Mouse (Mus musculus) kidney, adult 2 months (tissue): ENCODE measurements at regions not wholly inside any gene's neighbourhood (a gene's known extent, or its start where the extent isn't known, plus 50 kb on each side); places are given as distances from the start of the nearest gene placed in this dataset.

Source experiments
- DNase-seq: peaks from one replicate; pipeline ENCODE4 v3.0.0; 2021
- H3K27ac ChIP-seq: fragments of 200-500 bp; 2 replicates; pipeline ENCODE4 v1.5.1; 2012; ENCODE audit warnings: low read depth, low read length, control low read depth, inconsistent platforms; ENCODE audit not compliant: insufficient read depth
- H3K27me3 ChIP-seq: fragments of 200-500 bp; replicated peaks from 2 replicates; pipeline ENCODE4 v1.6.1; 2012; ENCODE audit warnings: mild to moderate bottlenecking, moderate library complexity, low read length, inconsistent platforms; ENCODE audit not compliant: control insufficient read depth, insufficient read depth
- H3K36me3 ChIP-seq: fragments of 200-500 bp; 2 replicates; pipeline ENCODE4 v1.6.1; 2012; ENCODE audit warnings: mild to moderate bottlenecking, moderate library complexity, low read length, inconsistent platforms; ENCODE audit not compliant: control insufficient read depth, insufficient read depth
- H3K4me1 ChIP-seq: fragments of 200-500 bp; 2 replicates; pipeline ENCODE4 v1.6.1; 2011; ENCODE audit warnings: low read length; ENCODE audit not compliant: control insufficient read depth, insufficient read depth
- H3K4me3 ChIP-seq: fragments of 200-500 bp; 2 replicates; pipeline ENCODE4 v1.5.1; 2011; ENCODE audit warnings: mild to moderate bottlenecking, low read depth, low read length, control low read depth; ENCODE audit not compliant: insufficient read depth
- CTCF ChIP-seq: fragments of 200-500 bp; conservative IDR thresholded peaks from 2 replicates; pipeline ENCODE4 v1.5.1; 2011; ENCODE audit warnings: low read depth, mild to moderate bottlenecking, control low read depth, low read length, moderate library complexity, mixed read lengths; ENCODE audit not compliant: insufficient read depth, insufficient read length
- POLR2A ChIP-seq: fragments of 200-500 bp; IDR thresholded peaks from one replicate; pipeline ENCODE4 v1.6.1; 2011; ENCODE audit warnings: low read depth, low read length, control low read depth
- WGBS: fragments of 180-500 bp; shearing (Covaris S2); methylation state at CpG from one replicate; pipeline ENCODE4 v1.1.7; 2018; 5-methylcytosine and 5-hydroxymethylcytosine counted together

DNA sequence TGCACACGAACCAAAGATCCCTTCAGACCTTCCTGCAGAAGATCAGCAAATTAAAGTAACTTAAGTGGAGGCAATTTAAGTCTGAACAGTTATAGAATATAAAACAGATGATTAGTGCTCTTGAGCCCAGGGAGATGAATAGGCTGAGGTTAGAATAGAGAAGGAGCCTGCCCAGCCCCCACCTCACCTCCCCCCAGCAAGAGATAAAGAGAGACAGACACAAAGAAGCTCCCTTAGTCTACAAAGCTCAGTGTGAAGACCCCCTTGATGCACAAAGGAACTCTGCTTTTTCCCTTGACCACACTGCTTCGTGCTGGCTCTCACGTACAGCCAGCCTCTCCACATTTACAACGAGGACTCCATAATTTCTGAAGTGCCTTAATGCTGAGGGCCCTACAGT is 67.3 kb upstream of the Ndn start:
- H3K36me3 ChIP-seq, result no peaks in the 10 kb centered on the region
- H3K4me1 ChIP-seq, result no peaks in the 10 kb centered on the region
- 69% methylated on average over 4 of the region's 4 CpGs for WGBS
- no peak overlapping the region for H3K27ac ChIP-seq
- no peak overlapping the region for H3K4me3 ChIP-seq
- DNase-seq, result no peak
- no peaks in the 10 kb centered on the region for H3K27me3 ChIP-seq
- TF ChIP-seq CTCF (no peak), POLR2A (no peak)
